Mouse (Mus musculus) neural tube, embryonic 11.5 days (tissue): Measurements from ENCODE around the gene Nol6. TPM values are rescaled to one million over a fixed set of nuclear protein-coding genes. Genes with fewer than 3 reads are reported as not detected.

ENCODE experiments used
- ATAC-seq: fragments of 200-750 bp; cut with Nextera tagmentation; 2 replicates; pipeline ENCODE4 v1.8.0; 2017; ENCODE audit warnings: moderate number of reproducible peaks, mild to moderate bottlenecking, moderate TSS enrichment, moderate library complexity; ENCODE audit not compliant: insufficient read depth, low FRiP score, low TSS enrichment
- DNase-seq: peaks from one replicate; pipeline ENCODE4 v3.0.0-alpha.2; 2015; ENCODE audit warnings: low spot score
- H3K27ac ChIP-seq: fragments of 300-500 bp; sonication (generic); 2 replicates; pipeline ENCODE4 v1.5.1; 2014; ENCODE audit warnings: low read depth, mild to moderate bottlenecking, low read length
- H3K27me3 ChIP-seq: fragments of 300-500 bp; sonication (generic); 2 replicates; pipeline ENCODE4 v1.6.1; 2014; ENCODE audit warnings: mild to moderate bottlenecking, low read length, mixed read lengths; ENCODE audit not compliant: control insufficient read depth, insufficient read depth
- H3K36me3 ChIP-seq: fragments of 300-500 bp; sonication (generic); 2 replicates; pipeline ENCODE4 v1.6.1; 2014; ENCODE audit warnings: mild to moderate bottlenecking, low read length, moderate library complexity, mixed read lengths; ENCODE audit not compliant: control insufficient read depth, insufficient read depth
- H3K4me1 ChIP-seq: fragments of 300-500 bp; sonication (generic); 2 replicates; pipeline ENCODE4 v1.6.1; 2014; ENCODE audit warnings: low read length, mixed read lengths; ENCODE audit not compliant: control insufficient read depth, insufficient read depth
- H3K4me2 ChIP-seq: fragments of 300-500 bp; sonication (generic); 2 replicates; pipeline ENCODE4 v1.6.1; 2014; ENCODE audit warnings: low read depth, mild to moderate bottlenecking, moderate library complexity
- H3K4me3 ChIP-seq: fragments of 300-500 bp; sonication (generic); 2 replicates; pipeline ENCODE4 v1.5.1; 2014; ENCODE audit warnings: low read depth, low read length
- H3K9ac ChIP-seq: fragments of 300-500 bp; sonication (generic); 2 replicates; pipeline ENCODE4 v1.6.1; 2014; ENCODE audit warnings: mild to moderate bottlenecking, low read length
- H3K9me3 ChIP-seq: fragments of 300-500 bp; sonication (generic); 2 replicates; pipeline ENCODE4 v1.6.1; 2016; ENCODE audit warnings: low read length; ENCODE audit not compliant: control insufficient read depth
- WGBS: fragments of 180-500 bp; shearing (Covaris S2); extraction: QIAGEN DNeasy Blood & Tissue Kit; methylation state at CpG from one replicate; pipeline ENCODE4 v1.1.7; 2014; 5-methylcytosine and 5-hydroxymethylcytosine counted together
- polyA plus RNA-seq: library from polyadenylated mRNA; unstranded; fragments of >200 nt; fragmentation: Nextera tagmentation; extraction: Ambion mirVana; gene quantifications from 2 replicates; pipeline ENCODE4 v1.2.1, GENCODE M21; 2014

Gene Nol6
- polyA plus RNA-seq, 1 experiment from 2014 or later = 25.1 TPM

- H3K4me2 ChIP-seq = no peak overlapping the region
- H3K4me3 ChIP-seq = no peak overlapping the region
- WGBS = 81% methylated on average over 3 of the region's 3 CpGs
- no peaks in the 10 kb centered on the region for H3K27me3 ChIP-seq
- H3K27ac ChIP-seq = no peak overlapping the region
- H3K9ac ChIP-seq = no peak overlapping the region
- DNase-seq (no peak), ATAC-seq (no peak)
- no peaks in the 10 kb centered on the region for H3K36me3 ChIP-seq
- H3K9me3 ChIP-seq = no peaks in the 10 kb centered on the region
- no peaks in the 10 kb centered on the region for H3K4me1 ChIP-seq
These were observed 25.6 kb upstream of the Nol6 start for GRCm38 (mm10) chr4:41149891-41150290.

- ATAC-seq = no peak
- Histone ChIP-seq H3K36me3 (no peaks in the 10 kb centered on the region; the same call in 1 of the 2 replicates), H3K9me3 (no peaks in the 10 kb centered on the region), H3K9ac (no peak overlapping the region), H3K27me3 (no peaks in the 10 kb centered on the region), H3K4me2 (no peak overlapping the region), H3K27ac (no peak overlapping the region), H3K4me3 (no peak overlapping the region), H3K4me1 (no peaks in the 10 kb centered on the region)
- no peak for DNase-seq
- 95% methylated on average over 2 of the region's 2 CpGs for WGBS
These were observed 18.3 kb upstream of the Nol6 start for GRCm38 (mm10) chr4:41142601-41143000.

DNA sequence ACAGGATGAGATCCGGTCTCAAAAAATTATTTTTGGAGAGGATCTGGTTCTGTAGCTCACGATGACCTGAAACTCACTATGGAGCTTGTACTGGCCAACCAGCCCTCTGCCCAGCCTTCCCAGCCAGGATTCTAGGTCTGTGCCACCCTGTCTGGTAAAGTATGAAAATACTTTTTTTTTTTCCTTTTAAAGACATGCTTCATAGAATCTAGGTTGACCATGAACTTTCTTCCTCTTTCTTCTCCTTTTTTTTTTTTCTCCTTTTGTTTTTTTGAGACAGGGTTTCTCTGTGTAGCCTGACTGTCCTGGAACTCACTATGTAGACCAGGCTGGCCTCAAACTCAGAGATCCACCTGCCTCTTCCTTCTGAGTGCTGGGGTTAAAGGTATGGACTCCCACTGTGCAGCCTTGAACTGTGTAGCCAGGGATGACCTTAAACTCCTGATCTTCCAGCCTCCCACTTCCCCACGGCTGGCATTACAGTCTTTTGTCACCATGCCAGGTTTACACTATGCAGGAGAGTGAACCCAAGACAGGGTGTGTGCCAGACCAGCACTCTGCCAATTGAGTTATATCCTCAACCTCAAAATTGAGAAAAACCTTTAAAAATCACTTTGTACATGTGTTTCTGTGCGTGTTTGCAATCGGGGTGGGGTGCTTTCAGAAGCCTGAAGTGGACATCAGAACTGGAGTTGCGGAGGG, 16.1 kb upstream of the Nol6 start:
- no peak for ATAC-seq
- 97% methylated on average over 6 of the region's 6 CpGs for WGBS
- Histone ChIP-seq H3K27ac (no peak overlapping the region), H3K9me3 (no peaks in the 10 kb centered on the region), H3K27me3 (no peaks in the 10 kb centered on the region), H3K4me1 (no peaks in the 10 kb centered on the region), H3K9ac (no peak overlapping the region), H3K36me3 (no peaks in the 10 kb centered on the region; the same call in 1 of the 2 replicates), H3K4me2 (no peak overlapping the region), H3K4me3 (no peak overlapping the region)
- no peak for DNase-seq

- H3K36me3 ChIP-seq = no peaks in the 10 kb centered on the region; the same call in 1 of the 2 replicates
- peak overlapping the region; percentile 98 for H3K9ac ChIP-seq
- ATAC-seq (no peak), DNase-seq (no peak)
- peak overlapping the region; percentile 99 for H3K27ac ChIP-seq
- no peaks in the 10 kb centered on the region for H3K27me3 ChIP-seq
- peak overlapping the region; percentile 54 for H3K4me2 ChIP-seq
- WGBS = 0% methylated on average over 8 of the region's 8 CpGs
- no peaks in the 10 kb centered on the region for H3K4me1 ChIP-seq
- H3K4me3 ChIP-seq = peak overlapping the region; percentile 96
- H3K9me3 ChIP-seq = no peaks in the 10 kb centered on the region
These were observed 12.6 kb upstream of the Nol6 start for GRCm38 (mm10) chr4:41136811-41137210.

GRCm38 (mm10) chr4:41136454-41136805, 12.2 kb upstream of the Nol6 start:
- peak; percentile 13 for ATAC-seq
- DNase-seq = no peak
- H3K36me3 ChIP-seq = no peaks in the 10 kb centered on the region; the same call in 1 of the 2 replicates
- H3K4me2 ChIP-seq = peak overlapping the region; percentile 54
- H3K9me3 ChIP-seq = no peaks in the 10 kb centered on the region
- WGBS = 2% methylated on average over 4 of the region's 4 CpGs
- peak overlapping the region; percentile 99 for H3K27ac ChIP-seq
- peak overlapping the region; percentile 98 for H3K9ac ChIP-seq
- H3K4me3 ChIP-seq = peak overlapping the region; percentile 96
- no peaks in the 10 kb centered on the region for H3K4me1 ChIP-seq
- no peaks in the 10 kb centered on the region for H3K27me3 ChIP-seq

DNA sequence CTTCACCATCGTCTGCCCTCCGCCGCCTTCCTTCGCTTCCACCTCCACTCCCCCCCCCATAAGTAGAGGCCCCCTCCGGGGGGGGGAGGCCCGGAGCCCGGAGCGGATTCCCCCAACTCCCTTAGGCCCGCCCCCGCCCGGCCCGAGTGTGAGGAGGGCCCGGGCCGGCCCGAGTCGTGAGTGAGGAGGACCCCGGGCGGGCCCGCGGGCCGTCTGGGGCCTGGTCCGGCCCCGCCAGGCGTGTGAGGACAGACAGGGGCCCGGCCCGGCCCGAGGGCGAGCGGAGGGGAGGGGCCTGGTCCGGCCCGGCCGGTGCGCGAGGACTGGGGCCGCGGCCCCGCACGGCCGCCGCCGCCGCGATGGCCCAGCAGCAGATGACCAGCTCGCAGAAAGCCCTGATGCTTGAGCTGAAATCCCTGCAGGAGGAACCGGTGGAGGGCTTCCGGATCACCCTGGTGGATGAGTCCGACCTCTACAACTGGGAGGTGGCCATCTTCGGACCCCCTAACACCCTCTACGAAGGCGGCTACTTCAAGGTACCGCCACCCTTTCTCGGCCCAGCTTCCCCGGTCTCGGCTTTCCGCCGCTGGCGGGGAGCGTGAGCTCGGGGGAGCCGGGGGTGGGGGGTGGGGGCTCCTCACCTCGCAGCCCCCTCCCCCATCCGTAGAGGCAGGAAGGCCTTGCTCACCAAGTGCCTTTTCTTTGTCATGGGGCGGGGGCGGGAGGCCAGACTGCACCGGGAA, 11.6 kb upstream of the Nol6 start, which contains the start of gene Ube2r2:
TSS of gene Ube2r2 (plus strand) at position 33 of the 743 bp plus-strand sequence.
- peak; percentile 84 for ATAC-seq
- H3K36me3 ChIP-seq = no peaks in the 10 kb centered on the region; the same call in 1 of the 2 replicates
- H3K9me3 ChIP-seq = no peaks in the 10 kb centered on the region
- H3K27me3 ChIP-seq = no peaks in the 10 kb centered on the region
- H3K9ac ChIP-seq = peak within 1 kb of the TSS; percentile 98
- under 1% methylated on average over 41 of the region's 65 CpGs for WGBS
- DNase-seq = no peak
- peak within 1 kb of the TSS; percentile 62 for H3K4me2 ChIP-seq
- peak within 1 kb of the TSS; percentile 96 for H3K4me3 ChIP-seq
- peak within 1 kb of the TSS; percentile 99 for H3K27ac ChIP-seq
- no peaks in the 10 kb centered on the region for H3K4me1 ChIP-seq

- Histone ChIP-seq H3K4me2 (peak overlapping the region; percentile 62), H3K4me3 (peak overlapping the region; percentile 96), H3K27me3 (no peaks in the 10 kb centered on the region), H3K9ac (peak overlapping the region; percentile 98), H3K27ac (peak overlapping the region; percentile 99), H3K36me3 (no peaks in the 10 kb centered on the region), H3K9me3 (no peaks in the 10 kb centered on the region), H3K4me1 (no peaks in the 10 kb centered on the region)
- 0% methylated on average over 23 of the region's 70 CpGs for whole genome bisulfite sequencing
- ATAC-seq = peak; percentile 94
- peak; percentile 92 for DNase-seq
These were observed 10.9 kb upstream of the Nol6 start for GRCm38 (mm10) chr4:41134935-41135710.

DNA sequence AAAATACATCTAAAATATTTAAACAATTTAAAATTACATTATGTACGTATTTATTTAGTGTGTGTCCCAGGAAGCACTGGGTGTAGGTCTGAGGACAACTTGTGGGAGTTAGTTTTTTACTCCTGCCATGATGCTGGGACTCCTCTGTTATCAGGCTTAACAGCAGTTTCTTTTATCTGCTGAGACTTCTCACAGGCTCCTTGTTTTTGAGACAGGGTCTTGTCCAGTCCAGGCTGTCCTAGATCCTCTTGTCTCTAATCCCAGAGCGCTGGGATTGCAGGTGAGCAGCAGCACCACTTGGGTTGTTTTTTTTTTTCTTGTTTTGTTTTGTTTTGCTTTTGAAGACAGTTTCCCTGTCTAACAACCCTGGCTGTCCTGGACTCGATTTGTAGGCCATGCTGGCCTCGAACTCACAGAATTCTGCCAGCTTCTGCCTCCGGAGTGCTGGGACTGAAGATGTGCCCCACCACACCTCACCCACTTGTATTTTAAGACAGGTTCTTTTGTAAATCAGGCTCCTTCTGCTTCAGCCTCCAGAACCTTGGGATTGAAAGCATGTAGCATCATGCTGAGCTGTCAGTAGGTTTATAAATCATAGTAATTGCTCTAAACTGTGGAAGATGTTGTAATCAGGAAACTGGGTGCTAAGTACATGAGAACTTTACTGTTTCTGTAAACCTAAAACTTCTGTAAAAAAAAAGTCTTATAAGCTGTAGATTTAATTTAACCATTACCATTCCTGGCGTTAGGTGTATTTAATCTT, 9.5 kb upstream of the Nol6 start:
- no peaks in the 10 kb centered on the region for H3K4me1 ChIP-seq
- no peaks in the 10 kb centered on the region for H3K9me3 ChIP-seq
- no peaks in the 10 kb centered on the region for H3K36me3 ChIP-seq
- no peaks in the 10 kb centered on the region for H3K27me3 ChIP-seq
- H3K4me2 ChIP-seq = no peak overlapping the region
- H3K9ac ChIP-seq = no peak overlapping the region
- no peak for DNase-seq
- WGBS = 76% methylated on average over 6 of the region's 6 CpGs
- no peak overlapping the region for H3K4me3 ChIP-seq
- no peak overlapping the region for H3K27ac ChIP-seq
- no peak for ATAC-seq
